Mouse (Mus musculus): Measurements from ENCODE around the gene Gsta3.

The Gsta3 gene

GRCm38 (mm10) chr1:21299826-21300225 lies 59.4 kb downstream of the Gsta3 start:
- DNase-seq (ENCODE audit: low read depth, low spot score) = no peak

- DNase-seq (ENCODE audit: low read depth, low spot score) = no peak
Measured at GRCm38 (mm10) chr1:21301686-21302085, 61.3 kb downstream of the Gsta3 start.

DNA sequence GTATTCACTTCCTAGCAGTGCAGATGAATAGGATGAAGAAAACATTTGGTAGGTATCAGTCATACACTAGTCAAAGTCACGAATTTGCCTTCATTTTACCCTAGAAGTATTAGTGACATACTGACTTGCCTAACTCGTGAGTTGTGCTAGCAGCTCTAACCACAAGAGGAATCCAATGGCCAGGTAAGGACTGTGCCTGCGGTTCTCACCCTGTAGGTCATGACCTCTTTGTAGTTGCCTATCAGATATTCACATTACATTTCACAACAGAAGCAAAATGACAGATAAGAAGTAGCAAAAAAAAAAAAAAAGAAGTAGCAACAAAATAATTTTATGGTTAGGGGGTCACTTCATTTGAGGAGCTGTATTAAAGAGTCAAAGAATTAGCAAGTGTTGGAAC lies 63.8 kb downstream of the Gsta3 start:
- DNase-seq (ENCODE audit: low read depth, low spot score) = no peak

GRCm38 (mm10) chr1:21304646-21305045 lies 64.3 kb downstream of the Gsta3 start:
- no peak for DNase-seq (ENCODE audit: low read depth, low spot score)

DNA sequence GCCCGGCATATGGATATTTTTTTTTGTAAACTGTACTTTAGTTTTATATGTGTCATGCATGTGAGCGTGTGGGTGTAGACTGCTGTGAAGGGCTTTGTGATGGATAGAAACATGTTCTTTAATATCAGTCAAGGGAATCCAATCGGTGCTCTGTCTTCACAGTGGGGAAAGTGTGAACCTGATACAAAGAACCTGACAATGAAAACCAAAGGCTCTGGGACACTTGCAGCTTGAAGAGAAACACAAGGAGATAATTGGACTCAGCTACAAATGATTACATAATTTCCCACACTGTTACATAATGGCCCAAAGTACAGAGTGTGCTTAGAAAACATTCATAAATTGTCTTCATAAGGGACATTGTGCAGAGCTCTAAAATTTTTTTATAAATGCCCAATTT lies 65.1 kb downstream of the Gsta3 start:
- peak; percentile 64 for DNase-seq (ENCODE audit: low read depth, low spot score)

- no peak for DNase-seq (ENCODE audit: low read depth, low spot score)
Measured at GRCm38 (mm10) chr1:21314336-21314735, 73.9 kb downstream of the Gsta3 start.
